Mouse (Mus musculus) left cerebral cortex, postnatal 36 days (tissue): ENCODE data around the gene Barx2. TPM values are rescaled to one million over a fixed set of nuclear protein-coding genes. Genes with fewer than 3 reads are reported as not detected.

Experiments
- DNase-seq, 2 experiments: peaks; one replicate each; pipeline ENCODE4 v3.0.0; 2021 to 2022; ENCODE audit warnings: low spot score in 2 of 2, mixed read lengths in 1 of 2
- intact Hi-C: fragments of 180-260 bp; cut with DNase I; formaldehyde crosslinking; loops from one replicate; pipeline ENCODE4 v1.15.1; 2025
- total RNA-seq, 2 experiments: library from RNA; stranded (reverse); gene quantifications; 2 replicates each; pipeline ENCODE4 v1.2.3; 2021

Barx2 gene
- total RNA-seq, 2 experiments from 2014 or later = 5.1 to 8.5 TPM

GRCm38 (mm10) chr9:31840037-31840436 is 73.2 kb downstream of the Barx2 start:
- DNase-seq = no peak
- intact Hi-C loops = no loop called here

DNA sequence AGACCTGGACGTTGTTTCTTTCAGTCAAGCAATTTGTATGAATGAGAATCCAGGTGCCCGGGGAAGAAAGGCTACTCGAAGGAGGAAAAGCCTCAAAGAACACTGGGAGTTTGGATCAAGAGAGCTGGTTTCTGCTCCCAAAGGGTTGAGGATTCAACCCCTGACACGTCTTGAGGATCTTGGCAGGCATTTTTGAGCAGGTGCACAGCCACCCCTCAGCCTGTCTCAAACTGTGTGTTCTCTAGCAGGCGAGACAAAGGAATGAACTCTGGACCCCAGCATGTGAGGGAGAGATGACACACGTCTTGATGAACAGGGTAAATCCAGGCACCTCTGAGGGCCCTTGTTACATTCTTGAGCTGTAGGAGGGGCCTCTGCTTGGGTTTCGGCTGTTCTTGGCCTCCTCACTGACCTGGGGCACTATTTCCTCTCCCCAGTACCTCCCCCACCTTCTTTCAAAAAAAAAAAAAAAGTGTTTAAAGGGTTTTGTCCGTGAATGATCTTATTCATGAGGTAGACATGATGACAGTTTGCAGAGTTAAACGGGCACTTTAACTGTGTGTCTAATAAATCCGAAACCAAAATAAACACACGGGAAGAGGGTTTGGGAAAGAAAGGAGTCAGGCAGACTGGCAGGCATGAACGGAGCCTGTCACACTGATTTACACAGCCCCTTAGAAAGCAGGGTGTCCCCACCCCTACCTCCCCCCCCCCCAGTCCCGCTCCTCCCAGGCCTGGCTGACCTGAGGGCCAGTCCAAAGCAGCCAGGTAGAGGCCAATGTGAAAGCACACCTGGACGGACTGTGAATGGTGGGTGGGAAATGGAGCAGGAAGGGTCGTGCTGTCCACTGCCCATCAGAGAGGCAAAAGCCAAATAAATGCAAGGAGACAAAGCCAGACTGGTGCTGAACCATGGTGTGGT is 73.9 kb downstream of the Barx2 start:
- DNase-seq = no peak
- intact Hi-C loops = no loop called here

DNA sequence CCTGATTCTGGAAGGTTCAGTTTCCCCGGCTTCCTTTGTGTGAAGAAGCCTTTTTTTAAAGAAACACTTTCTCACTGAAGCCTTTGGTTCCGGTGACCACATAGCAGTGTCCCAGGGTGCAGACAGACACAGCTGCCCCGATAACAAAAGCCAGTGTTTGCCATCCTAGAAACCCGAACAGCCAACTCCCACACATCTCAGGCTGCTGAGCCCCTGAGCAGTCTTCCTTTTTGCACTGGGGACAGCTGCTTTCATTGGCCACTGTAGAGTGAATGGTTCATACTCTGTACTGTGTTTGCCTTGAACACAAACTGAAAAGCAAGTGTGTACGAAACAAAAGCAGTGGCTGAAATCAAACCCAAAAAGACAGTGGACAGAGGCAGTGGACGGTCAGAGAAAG is 75.2 kb downstream of the Barx2 start:
- DNase-seq = no peak

DNA sequence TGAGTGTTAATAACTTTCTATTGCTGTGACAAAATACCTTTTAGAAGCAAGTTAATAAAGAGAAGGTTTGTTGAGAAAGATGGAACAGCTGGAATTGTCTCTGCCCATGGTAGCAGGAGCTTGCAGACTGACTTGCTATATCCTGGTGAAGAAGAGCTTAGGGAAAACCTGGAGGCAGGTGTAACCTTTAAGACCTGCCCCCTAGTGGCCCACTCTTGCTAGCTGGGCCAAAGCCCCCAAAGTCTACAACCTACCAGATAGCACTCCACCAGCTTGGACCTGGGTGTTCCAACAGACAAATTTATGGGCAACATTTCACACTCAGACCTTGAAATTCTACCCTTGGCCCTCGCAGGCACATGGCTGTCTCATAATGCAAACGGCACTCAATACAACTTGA is 104.5 kb downstream of the Barx2 start:
- DNase-seq = no peak
- intact Hi-C loops = no loop called here

More for the DNA sequence above, 75.2 kb downstream of the Barx2 start:
- intact Hi-C loops = no loop called here

DNA sequence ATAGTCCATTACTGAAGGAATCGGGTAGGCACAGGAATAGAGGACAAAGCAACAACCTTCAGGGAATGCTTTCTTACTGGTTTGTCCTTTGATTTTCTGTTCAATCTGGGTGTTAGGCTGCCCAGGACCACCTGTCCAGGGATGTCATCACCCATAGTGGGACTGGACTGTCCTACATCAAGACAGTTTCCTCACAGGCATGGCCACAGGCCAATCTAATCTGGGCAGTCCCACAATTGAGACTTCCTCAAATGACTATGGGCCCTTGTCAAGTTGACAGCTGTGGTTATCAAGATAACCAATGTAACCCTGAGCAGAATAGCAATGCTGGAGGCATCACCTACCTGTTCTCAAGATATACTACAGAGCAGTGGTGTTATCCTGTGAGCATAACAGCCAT is 110.6 kb downstream of the Barx2 start:
- intact Hi-C loops = no loop called here
- DNase-seq = no peak

Other genes with a start within 250 kb of the Barx2 start
- gene Arhgap32, start 202.7 kb upstream of the Barx2 start, total RNA-seq = 100 to 1,000 TPM; 471 to 473 TPM